Mouse (Mus musculus) limb, embryonic 11.5 days (tissue): ENCODE results near the gene Bcar1. TPM values are rescaled to one million over a fixed set of nuclear protein-coding genes. Genes with fewer than 3 reads are reported as not detected.

Experiments
- ATAC-seq: fragments of 200-750 bp; cut with Nextera tagmentation; 2 replicates; pipeline ENCODE4 v1.8.0; 2017; ENCODE audit warnings: low read depth; ENCODE audit not compliant: insufficient number of reproducible peaks, low FRiP score, low TSS enrichment
- DNase-seq: peaks from one replicate; pipeline ENCODE4 v3.0.0-alpha.2; 2015; ENCODE audit warnings: low spot score
- H3K27ac ChIP-seq: fragments of 300-500 bp; sonication (generic); replicated peaks from 2 replicates; pipeline ENCODE4 v1.5.1; 2014; ENCODE audit warnings: low read depth, mild to moderate bottlenecking, low read length
- H3K27me3 ChIP-seq: fragments of 300-500 bp; sonication (generic); 2 replicates; pipeline ENCODE4 v1.6.1; 2014; ENCODE audit warnings: mild to moderate bottlenecking, low read length, mixed read lengths; ENCODE audit not compliant: control insufficient read depth, insufficient read depth
- H3K36me3 ChIP-seq: fragments of 300-500 bp; sonication (generic); 2 replicates; pipeline ENCODE4 v1.6.1; 2014; ENCODE audit warnings: mild to moderate bottlenecking, low read length, moderate library complexity, mixed read lengths; ENCODE audit not compliant: control insufficient read depth, insufficient read depth
- H3K4me1 ChIP-seq: fragments of 300-500 bp; sonication (generic); 2 replicates; pipeline ENCODE4 v1.6.1; 2014; ENCODE audit warnings: low read length, mixed read lengths; ENCODE audit not compliant: control insufficient read depth, insufficient read depth
- H3K4me2 ChIP-seq: fragments of 300-500 bp; sonication (generic); 2 replicates; pipeline ENCODE4 v1.6.1; 2014; ENCODE audit warnings: low read depth, mild to moderate bottlenecking, moderate library complexity; ENCODE audit not compliant: severe bottlenecking
- H3K4me3 ChIP-seq: fragments of 300-500 bp; sonication (generic); 2 replicates; pipeline ENCODE4 v1.5.1; 2014; ENCODE audit warnings: low read depth, low read length
- H3K9ac ChIP-seq: fragments of 300-500 bp; sonication (generic); 2 replicates; pipeline ENCODE4 v1.6.1; 2014; ENCODE audit warnings: mild to moderate bottlenecking, low read length
- H3K9me3 ChIP-seq: fragments of 300-500 bp; sonication (generic); 2 replicates; pipeline ENCODE4 v1.6.1; 2016; ENCODE audit warnings: low read length; ENCODE audit not compliant: control insufficient read depth
- WGBS: fragments of 180-500 bp; shearing (Covaris S2); extraction: QIAGEN DNeasy Blood & Tissue Kit; methylation state at CpG from one replicate; pipeline ENCODE4 v1.1.7; 2014; 5-methylcytosine and 5-hydroxymethylcytosine counted together
- polyA plus RNA-seq: library from polyadenylated mRNA; unstranded; fragments of >200 nt; fragmentation: Nextera tagmentation; extraction: Ambion mirVana; gene quantifications from 2 replicates; pipeline ENCODE4 v1.2.1, GENCODE M21; 2014

Bcar1 gene
- polyA plus RNA-seq, 1 experiment from 2014 or later, result 40.4 TPM

DNA sequence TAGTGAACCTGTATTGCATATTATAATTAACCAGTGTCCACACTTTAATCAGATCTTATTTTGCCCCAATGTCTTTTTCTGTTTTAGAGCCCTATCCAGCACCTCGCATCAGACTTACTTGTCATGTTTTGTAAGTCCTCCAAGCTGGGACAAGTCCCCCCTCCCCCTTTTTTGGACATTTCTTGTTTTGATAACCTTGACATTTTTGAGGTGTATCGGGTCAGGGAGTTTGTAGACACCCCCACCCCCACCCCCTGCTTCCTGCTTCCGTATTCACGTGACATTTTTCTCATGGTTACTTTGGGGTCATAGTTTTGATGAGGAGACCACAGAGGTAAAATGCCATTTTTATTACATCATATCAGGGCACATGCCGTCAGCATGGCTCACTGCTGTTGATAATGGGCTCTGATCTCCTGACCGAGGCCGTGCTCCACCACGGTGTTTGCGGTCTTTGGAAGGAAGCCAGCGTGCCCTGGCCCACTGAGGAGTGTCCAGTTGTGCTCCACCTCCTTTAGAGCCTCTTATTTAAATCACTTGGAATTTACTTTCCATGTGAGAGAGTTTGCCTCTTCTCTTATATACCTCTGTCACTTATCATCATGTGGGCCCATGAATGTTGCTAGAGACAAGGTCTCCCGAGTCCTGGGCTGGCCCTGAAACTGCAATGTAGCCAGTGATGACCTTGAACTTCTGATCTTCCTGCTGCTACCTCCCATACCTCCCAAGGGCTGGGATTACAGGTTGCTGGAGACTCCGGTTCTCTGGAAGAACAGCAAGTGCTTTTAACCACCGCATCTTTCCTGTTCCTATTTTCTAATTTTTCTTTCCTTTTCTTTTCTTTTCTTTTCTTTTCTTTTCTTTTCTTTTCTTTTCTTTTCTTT, 3.2 kb upstream of the Bcar1 start:
- no peaks in the 10 kb centered on the region for H3K9me3 ChIP-seq
- ATAC-seq (no peak), DNase-seq (no peak)
- no peak overlapping the region for H3K27ac ChIP-seq
- no peak overlapping the region for H3K4me3 ChIP-seq
- H3K4me2 ChIP-seq, result no peak overlapping the region
- no peaks in the 10 kb centered on the region for H3K27me3 ChIP-seq
- WGBS, result 90% methylated on average over 13 of the region's 13 CpGs
- peaks cover 24% of the 10 kb centered on the region for H3K4me1 ChIP-seq
- no peak overlapping the region for H3K9ac ChIP-seq
- H3K36me3 ChIP-seq, result no peaks in the 10 kb centered on the region

- 0 out of 2 replicates have a peak, but pooled peaks have one; percentile 19 for ATAC-seq
- H3K36me3 ChIP-seq, result no peaks in the 10 kb centered on the region
- no peak overlapping the region for H3K27ac ChIP-seq
- H3K4me2 ChIP-seq, result peak overlapping the region; percentile 37
- no peaks in the 10 kb centered on the region for H3K27me3 ChIP-seq
- DNase-seq, result peak; percentile 75
- H3K9me3 ChIP-seq, result no peaks in the 10 kb centered on the region
- H3K9ac ChIP-seq, result peak overlapping the region; percentile 31; the same call in 1 of the 2 replicates
- H3K4me1 ChIP-seq, result peaks cover 30% of the 10 kb centered on the region
- WGBS, result 5% methylated on average over 23 of the region's 23 CpGs
- H3K4me3 ChIP-seq, result peak overlapping the region; percentile 12; the same call in 1 of the 2 replicates
Observed at GRCm38 (mm10) chr8:111745591-111746418, 2.2 kb upstream of the Bcar1 start.

GRCm38 (mm10) chr8:111745086-111745485, 1.5 kb upstream of the Bcar1 start:
- Histone ChIP-seq H3K4me3 (no peak overlapping the region), H3K27ac (no peak overlapping the region), H3K27me3 (no peaks in the 10 kb centered on the region), H3K36me3 (no peaks in the 10 kb centered on the region), H3K4me2 (peak overlapping the region; percentile 37; the same call in 1 of the 2 replicates), H3K4me1 (peaks cover 36% of the 10 kb centered on the region), H3K9ac (no peak overlapping the region), H3K9me3 (no peaks in the 10 kb centered on the region)
- WGBS, result 67% methylated on average over 5 of the region's 5 CpGs
- DNase-seq (no peak), ATAC-seq (no peak)

DNA sequence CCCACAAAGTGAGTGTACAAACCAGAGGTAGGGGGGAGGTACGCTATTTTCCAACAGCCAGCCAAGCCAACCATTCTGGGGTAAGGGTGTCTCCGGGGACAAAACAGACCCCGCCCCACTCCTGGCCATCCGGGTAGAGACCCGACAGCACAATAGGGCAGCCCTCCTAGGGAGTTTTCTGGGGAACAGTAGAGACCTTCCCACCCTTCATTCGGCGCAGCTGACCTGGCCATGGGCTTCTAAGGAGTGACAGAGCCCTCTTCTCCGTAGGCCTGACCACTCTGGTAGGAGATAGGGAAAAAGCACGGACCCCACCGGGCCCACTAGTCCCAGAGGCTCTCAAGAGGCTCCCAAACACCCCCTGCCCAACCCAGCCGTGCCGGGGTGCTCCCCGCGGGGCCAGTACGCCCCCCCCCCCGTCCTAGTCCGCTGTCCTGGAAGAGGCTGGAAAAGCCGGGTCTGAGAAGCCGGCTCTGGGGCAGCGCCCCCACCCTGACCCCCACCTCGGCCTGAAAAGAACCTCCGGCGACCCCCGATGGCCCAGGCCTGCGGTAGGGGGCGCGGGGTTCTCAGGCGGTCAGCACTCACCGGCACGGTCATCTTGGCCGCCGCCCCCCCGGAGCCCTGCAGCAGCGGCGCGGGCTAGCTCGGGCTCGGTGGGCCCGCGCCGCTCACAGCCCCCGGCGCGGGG, 363 bp downstream of the Bcar1 start:
- H3K27me3 ChIP-seq, result no peaks in the 10 kb centered on the region
- WGBS, result 0% methylated on average over 27 of the region's 44 CpGs
- H3K4me3 ChIP-seq, result peak overlapping the region; percentile 92
- peak overlapping the region; percentile 89 for H3K9ac ChIP-seq
- peak; percentile 67 for DNase-seq
- no peaks in the 10 kb centered on the region for H3K9me3 ChIP-seq
- ATAC-seq, result peak; percentile 14; the same call in 1 of the 2 replicates
- H3K27ac ChIP-seq, result peak overlapping the region; percentile 47; the same call in 1 of the 2 replicates
- H3K4me2 ChIP-seq, result peak overlapping the region; percentile 70
- H3K36me3 ChIP-seq, result no peaks in the 10 kb centered on the region
- H3K4me1 ChIP-seq, result peaks cover 39% of the 10 kb centered on the region

DNA sequence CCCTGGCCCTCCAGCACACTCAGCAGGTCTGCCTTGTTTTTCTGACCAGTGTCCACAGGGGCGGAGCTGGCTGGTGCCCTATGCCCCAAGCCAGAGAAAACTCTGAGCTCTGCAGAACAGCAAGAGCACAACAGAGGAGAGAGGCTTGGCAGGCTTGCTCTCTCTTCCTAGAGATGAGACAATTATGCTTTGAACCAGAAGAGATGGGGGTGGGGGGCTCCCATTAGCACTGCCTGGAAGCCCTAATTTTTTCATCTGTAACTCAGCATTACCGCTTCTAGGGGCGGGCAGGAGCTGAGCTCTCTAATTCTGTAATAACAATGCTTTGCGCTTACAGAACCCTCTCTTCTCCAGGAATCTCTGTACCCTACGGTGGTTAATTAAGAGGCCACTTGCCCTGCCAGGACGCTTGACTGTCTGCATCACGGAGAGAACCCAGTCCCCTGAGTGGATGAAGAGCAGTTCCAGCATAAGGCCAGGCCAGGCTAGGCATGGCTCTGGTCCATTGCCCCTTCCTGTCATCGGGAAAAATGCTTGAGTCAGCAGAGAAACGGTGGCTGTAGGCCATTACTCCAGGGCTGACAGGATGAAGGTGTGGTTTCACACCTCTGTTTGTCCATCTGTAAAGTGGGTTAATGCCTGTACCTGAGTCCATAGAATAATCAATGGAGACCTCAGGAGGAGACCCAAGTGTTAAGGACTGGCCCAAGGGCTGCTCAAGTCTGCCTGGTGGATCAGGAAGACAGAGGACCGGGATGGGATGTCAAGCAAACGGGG, 1.2 kb downstream of the Bcar1 start:
- Histone ChIP-seq H3K27ac (no peak overlapping the region), H3K9me3 (no peaks in the 10 kb centered on the region), H3K4me3 (peak overlapping the region; percentile 92), H3K36me3 (no peaks in the 10 kb centered on the region; the same call in 1 of the 2 replicates), H3K27me3 (no peaks in the 10 kb centered on the region), H3K4me2 (peak overlapping the region; percentile 70), H3K9ac (peak overlapping the region; percentile 7), H3K4me1 (peaks cover 39% of the 10 kb centered on the region)
- 40% methylated on average over 11 of the region's 11 CpGs for WGBS
- DNase-seq (no peak), ATAC-seq (no peak)

DNA sequence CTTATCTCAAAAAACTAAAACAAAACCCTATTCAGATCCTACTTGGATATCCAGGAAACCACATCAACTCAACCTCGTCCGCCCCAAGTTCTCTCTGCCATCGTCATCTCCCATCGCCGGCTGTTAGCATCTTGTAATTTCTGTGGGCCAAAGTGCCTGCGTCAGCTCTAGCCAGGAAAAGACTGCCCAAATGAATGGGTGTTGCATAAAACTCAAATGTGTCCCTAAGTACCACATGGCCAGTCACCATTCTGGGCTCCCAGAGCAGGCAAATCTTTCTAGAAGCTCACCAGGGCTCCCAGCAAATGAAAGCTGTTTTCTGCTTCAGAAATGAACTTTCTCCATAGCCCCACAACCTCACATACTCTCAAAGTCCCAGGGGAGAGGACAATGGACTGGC, 2.1 kb downstream of the Bcar1 start:
- no peaks in the 10 kb centered on the region for H3K27me3 ChIP-seq
- H3K4me1 ChIP-seq, result peaks cover 41% of the 10 kb centered on the region
- H3K4me2 ChIP-seq, result no peak overlapping the region; the same call in 1 of the 2 replicates
- ATAC-seq (no peak), DNase-seq (no peak)
- no peak overlapping the region for H3K4me3 ChIP-seq
- H3K9ac ChIP-seq, result no peak overlapping the region
- H3K9me3 ChIP-seq, result no peaks in the 10 kb centered on the region
- no peak overlapping the region for H3K27ac ChIP-seq
- 87% methylated on average over 6 of the region's 6 CpGs for WGBS
- no peaks in the 10 kb centered on the region; the same call in 1 of the 2 replicates for H3K36me3 ChIP-seq

GRCm38 (mm10) chr8:111740994-111741393, 2.6 kb downstream of the Bcar1 start:
- no peaks in the 10 kb centered on the region; the same call in 1 of the 2 replicates for H3K36me3 ChIP-seq
- ATAC-seq (no peak), DNase-seq (no peak)
- no peak overlapping the region for H3K4me2 ChIP-seq
- 88% methylated on average over 8 of the region's 8 CpGs for WGBS
- no peak overlapping the region for H3K27ac ChIP-seq
- H3K27me3 ChIP-seq, result no peaks in the 10 kb centered on the region
- no peaks in the 10 kb centered on the region for H3K9me3 ChIP-seq
- peaks cover 46% of the 10 kb centered on the region for H3K4me1 ChIP-seq
- no peak overlapping the region for H3K9ac ChIP-seq
- H3K4me3 ChIP-seq, result no peak overlapping the region
